Mouse (Mus musculus) CD4-positive, CD25-positive, alpha-beta regulatory T cell, adult 2 months (primary cell): ENCODE results near the gene Zic5.
A peak's percentile ranks its signal among the peaks of the same experiment; 100 is the strongest.

Experiments
- DNase-seq: peaks from one replicate; pipeline ENCODE4 v3.0.0-alpha.2; 2012; ENCODE audit warnings: low read depth, low spot score

The Zic5 gene

DNA sequence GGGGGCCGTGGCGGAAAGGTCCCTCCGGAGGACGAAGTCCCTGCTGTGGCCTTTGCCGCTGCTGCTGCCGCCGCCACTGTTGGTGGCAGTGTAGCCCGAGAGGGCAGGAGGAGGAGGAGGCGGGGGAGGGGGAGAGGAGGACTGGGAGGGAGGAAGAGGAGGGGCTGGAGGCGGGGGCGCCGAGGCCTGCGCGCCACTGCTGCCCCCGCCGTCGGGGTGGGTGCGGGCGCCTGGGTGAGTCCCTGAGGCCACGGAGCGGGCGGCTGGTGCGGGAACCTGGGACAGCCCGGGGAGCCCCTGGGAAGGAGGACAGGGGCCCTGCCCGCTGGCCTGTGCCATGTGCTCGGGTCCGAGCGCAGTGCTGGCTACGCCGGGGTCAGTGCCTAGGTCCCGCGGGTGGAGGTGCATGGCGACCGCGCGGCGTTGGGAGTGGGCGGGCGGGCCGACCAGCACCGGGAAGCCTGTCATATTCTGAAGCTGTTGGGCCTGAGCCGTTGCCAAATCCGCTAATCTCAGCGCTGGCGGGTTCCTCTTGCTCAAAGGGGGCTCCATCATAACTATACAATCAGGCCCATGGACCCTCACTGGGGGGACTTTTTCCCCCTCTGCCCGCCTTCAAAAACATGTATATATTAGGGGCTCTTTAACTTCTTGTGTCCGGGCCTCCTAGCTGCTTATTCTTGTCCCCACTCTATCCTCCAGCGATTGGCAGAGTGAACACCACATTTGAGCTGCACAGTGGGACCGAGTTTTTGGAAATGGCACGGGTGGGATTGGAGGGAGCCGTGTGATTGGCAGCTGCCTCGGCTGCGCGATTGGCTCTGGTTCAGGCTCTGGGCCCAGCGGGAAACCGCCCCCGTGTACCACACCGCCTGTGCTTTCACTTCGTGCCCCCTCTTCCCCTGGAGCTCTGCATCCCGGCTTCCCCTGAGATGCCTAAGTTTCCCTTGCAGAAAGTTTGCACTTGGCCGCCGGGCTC is at the start of gene Zic5:
TSS of gene Zic5 (minus strand) at position 915 of the 979 bp plus-strand sequence.
- peak; percentile 39 for DNase-seq

DNA sequence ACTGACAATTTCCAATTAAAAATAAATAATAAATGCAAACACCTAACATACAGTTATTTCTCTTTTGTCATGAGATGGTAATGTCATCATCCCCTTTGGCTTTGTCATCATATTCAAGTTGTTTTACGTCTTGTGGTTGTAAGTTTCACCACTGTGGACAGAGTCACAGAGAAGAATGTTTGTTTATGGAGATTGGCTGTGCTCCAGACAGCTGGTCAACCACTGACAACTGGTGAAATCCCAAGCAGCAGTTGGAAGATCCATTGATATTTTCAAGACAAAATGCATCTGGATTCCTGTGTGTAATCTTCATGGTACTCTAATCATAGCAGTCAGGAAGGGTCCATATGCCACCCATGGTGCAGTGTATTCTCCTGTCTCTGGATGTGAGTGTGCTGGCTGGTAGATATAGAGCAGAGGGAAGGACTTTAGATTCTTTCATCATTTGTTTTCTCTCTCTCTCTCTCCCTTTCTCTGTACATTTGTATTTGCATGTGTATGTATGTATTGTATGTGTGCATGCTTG is 48.1 kb upstream of the Zic5 start:
- DNase-seq = no peak

DNA sequence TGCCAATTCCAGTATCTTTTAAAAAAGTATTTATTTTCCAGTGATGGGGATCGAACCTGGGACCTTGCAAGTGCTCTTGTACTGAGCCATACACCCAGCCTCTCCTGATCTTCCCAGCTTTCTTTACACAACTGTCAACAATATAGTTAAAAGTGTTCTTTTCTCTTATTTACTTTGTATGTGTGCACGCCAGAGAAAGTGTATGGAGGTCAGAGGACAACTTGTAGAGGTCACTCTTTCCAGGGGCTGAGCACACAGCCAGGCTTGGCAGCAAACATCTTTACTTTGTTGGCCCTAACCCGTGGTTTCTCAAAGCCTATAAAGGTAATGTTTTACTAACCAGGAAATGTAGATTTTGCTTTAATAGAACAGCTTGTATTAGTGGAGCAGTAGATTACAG is 46.0 kb upstream of the Zic5 start:
- DNase-seq = no peak

DNA sequence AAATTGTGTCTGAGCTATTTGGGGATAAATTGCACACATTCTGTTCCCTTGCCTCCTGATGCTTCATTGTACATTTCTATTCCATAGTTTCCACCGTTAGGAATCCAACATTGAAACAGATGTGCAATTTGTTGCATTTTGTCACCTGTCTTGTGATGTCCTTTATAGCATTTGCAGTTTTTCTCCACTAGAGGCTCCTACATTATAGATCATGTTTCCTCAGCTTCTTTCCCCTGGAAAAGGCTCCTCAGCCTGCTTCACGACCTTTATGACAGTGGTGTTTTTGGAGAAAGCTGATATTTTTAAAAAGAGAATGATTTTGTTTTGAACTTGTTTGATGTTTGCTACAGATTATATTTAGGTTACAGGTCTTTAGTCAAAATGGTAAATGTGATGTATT is 43.6 kb upstream of the Zic5 start:
- DNase-seq = peak; percentile 12

DNA sequence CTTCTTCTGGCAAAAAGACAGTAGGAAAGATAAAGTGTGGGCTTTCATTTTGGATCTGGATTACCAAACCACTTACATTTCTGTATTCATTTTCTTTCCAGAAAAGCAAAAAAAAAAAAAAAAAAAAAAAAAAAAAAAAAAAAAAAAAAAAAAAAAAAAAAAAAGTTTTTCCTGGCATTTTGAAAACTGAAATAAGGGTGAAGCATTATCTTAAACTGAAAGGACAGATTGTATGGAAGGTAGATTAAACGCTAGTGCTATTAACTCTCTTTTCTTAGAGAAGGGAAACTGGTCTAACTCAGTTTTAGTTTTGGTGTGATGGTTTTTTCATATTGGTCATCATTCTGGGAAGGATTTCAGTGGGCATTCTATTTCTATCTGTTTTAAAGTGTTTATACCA is 26.5 kb upstream of the Zic5 start:
- no peak for DNase-seq

DNA sequence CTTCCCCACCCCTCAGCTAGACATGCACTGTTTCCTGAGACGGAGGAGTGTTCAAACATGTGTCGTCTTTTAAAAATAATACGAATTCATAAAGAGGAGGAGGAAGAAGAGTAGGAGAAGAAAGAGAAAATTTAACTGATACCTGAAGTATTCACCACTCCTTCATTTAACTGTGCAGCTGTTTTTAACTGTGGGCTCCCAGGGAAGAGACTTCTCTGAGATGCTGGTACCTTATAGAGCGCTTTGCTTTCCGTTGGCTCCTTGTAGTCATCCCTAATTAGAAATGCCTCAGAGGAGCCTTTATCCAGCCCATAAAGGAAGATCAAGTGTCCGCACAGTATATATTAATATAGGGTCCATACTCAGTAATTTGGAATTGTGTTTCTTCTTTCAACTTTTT is 26.0 kb upstream of the Zic5 start:
- DNase-seq = no peak

DNA sequence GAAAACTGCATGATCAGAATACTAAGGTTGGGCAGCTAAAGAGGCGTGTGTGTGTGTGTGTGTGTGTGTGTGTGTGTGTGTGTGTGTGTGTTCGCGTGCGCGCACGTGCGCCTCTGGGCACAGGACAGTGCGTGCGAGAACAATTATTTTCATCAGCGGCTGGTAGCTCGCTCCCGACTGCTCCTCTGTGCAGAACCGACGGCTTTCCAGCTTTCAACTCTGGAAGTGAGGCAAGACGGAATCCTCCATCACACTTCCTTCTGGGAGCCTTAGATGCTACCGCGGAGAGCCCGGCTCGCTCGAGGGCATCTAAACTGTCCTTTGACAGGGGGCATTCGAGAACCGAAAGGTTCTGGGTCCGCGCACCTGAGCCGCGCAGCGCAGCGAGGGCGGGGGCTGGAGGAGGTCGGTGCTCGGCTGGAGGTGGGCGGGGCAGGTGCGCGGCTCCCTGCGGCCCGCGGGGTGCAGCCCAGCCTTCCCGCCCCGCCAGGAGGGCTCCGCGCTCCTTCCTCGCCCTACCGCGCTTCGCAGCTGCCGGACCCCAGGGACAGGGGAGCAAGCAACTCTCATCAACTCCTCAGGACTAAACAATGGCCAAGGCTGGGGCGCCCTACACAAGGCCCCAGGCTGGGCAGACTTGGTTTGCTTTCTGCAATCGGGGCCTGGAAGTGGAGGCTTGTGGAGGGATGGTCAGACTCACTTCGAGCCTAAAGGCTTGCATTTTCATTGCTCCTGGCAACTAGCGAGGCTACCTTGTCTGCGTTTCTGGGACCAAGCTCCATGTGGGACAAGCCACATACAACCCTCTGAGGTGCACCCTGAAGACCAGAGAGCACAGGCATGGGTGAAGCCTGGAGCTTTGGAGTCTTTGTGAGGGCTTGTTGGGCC is 25.2 kb upstream of the Zic5 start, which contains the start of gene Gm10837:
TSS of gene Gm10837 (plus strand) at position 146 of the 888 bp plus-strand sequence.
- peak; percentile 31 for DNase-seq

DNA sequence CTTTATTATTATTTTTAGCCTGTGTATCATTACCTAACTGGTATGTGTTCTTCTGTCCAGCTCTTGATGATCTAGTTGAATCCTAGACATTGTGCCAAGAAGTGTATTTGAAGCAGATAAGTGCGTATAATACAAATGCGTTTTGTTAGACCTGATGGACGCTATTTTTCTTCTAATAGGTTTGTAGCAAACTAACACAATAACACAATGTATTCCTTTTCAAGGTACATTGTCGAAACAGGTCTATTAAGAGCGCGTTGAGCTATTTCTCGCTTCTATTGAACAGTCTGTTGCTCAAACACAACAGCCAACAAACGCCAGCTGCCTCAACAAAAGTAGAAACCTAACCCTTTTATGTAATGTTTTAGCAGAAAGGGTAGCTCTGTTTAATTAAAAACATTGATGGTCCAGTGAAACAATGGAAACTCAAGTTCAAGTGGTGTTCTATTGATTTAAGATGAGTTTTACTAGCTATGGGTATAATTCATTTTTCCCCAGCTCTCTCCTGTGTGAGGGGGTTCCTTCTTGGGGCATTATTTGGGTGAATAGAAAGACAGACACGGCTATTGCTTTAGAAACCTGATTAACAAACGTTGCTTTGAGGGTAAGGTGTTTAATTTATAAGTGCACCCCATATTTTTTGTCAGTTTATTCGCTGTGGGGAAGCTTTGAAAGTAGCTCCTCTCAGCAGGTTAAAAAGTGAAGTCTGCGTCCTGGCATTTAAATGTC is 24.4 kb upstream of the Zic5 start:
- peak; percentile 7 for DNase-seq

DNA sequence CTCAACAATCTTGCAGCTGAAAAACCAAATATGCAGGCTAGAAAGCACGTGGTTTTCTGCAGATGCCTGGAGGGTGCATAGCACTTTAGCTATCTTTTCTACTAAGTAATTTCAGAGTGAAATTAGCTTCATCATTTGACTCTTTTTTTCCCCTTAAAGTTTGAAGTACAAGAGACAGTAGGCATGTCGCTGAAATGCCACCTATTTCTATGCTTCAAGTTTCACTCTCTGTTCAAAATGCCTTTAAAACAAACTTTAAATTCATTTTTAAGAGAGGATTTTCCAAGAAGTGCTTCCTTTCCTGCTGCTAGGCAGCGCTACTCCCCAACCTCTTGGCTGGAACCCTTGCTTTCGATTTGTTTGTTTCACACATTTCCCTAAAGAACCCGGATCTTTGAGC is 23.6 kb upstream of the Zic5 start:
- DNase-seq = peak; percentile 6

DNA sequence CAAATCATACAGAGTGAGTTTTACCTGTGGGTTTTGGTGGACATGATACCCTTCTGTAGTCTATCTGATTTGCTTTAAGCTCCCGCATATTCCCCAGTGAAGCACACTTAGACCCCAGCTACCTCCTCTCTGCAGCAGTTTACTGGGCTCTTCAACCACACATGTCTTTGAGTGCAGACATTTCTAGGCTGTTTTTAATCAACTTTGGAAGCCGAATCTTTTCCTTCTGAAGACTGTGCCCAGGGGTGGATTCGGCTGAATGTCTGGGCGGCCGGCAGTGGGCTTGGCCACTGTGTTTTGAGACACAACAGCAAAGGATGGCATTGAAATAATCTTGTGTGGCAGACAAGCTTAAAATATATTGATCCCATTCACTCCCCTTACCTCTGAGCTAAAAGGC is 21.9 kb upstream of the Zic5 start:
- no peak for DNase-seq

DNA sequence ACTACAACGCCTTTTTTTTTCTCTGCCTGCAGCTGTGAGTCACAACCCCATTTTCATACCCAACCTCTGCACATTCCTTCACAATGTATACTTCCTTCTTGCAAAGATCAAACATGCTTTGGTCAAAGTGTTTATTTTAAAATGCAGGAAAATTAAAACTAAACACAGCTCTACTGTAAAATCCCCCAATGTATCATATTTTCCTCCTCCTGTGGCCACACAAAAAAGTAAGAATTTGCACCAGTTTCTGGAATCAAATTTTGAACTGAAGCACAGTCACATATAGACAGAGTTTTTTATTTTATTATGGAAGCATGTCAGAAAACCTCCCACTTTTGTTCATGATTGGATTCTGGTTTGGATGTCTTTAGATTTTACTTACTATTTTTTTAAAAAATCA is 21.1 kb upstream of the Zic5 start:
- DNase-seq = no peak

DNA sequence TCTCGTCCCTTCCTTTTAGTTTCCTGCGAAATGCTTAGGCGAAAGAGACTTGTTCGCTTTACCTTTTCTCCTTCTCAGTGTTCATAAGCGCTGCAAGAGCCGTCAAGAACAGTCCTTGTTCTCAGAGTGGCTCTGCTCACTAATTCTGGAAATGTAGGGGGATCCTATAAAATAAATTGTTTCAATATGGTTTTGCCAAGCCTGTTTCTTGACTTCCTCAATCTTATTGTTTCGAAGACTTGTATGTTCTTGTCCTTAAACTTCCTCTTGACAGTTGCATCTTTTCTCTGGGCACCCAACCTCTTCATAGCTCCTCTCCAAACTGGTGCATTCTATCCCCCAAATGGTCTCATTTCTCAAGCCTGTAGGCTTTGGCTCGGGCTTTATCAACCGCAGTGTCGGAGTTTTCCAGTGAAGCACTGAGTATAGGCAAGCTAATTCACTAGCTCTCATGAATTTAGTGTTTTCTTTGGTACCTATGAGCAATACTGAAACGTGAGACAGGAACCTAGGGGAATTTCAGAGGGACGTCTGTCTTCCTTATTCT is 20.2 kb upstream of the Zic5 start:
- no peak for DNase-seq

DNA sequence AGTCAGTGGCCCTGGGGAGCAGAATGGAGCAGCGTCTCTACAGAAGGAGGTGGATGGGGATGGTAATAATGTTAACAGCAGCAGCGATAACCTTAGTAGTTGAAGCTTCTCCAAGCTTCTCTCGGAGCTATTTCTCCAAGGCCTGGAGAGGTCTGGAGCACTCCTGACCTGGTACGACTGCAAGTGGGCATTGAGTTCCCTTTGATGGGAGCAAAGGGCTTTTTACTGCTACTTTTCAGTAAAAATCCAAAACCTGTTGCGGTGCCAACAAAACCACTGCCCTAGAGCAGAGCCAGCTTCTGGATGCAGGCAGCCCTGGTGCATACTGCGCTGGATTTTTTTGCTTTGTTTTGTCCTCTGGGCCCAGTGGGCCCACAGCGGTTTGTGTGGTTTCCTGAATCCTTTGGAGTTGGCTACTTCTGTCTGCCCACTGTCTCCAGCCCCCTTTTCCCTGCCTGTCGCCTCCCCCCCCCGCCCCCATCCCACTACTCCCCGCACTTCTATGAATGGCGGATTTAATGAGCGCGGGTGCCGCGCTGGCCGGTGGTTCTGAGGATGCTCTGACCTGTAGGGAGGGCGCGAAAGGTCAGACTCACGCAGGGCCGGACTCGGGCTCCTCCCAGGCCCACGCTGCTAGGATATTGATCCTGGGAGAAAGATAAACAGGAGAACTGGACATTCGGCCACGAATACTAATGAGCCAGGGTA is 19.5 kb upstream of the Zic5 start:
- no peak for DNase-seq

DNA sequence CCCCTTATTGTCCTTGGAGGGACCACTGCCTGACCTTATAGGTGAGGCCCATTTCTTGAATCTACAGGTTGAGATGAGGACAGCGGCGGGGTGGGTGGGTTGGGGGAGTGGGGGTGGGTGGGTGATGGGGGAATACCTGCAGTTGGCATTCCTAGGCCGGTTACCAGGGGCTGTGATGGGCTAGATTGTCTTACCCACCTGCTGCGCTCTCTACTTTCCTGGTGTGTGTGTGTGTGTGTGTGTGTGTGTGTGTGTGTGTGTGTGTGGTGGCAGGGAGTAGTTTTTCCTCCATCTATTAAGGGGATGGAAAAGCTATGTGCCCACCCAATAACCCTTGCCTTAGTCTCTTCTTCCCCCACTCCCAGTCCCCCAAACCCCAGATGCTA is 19.0 kb upstream of the Zic5 start:
- DNase-seq = no peak

DNA sequence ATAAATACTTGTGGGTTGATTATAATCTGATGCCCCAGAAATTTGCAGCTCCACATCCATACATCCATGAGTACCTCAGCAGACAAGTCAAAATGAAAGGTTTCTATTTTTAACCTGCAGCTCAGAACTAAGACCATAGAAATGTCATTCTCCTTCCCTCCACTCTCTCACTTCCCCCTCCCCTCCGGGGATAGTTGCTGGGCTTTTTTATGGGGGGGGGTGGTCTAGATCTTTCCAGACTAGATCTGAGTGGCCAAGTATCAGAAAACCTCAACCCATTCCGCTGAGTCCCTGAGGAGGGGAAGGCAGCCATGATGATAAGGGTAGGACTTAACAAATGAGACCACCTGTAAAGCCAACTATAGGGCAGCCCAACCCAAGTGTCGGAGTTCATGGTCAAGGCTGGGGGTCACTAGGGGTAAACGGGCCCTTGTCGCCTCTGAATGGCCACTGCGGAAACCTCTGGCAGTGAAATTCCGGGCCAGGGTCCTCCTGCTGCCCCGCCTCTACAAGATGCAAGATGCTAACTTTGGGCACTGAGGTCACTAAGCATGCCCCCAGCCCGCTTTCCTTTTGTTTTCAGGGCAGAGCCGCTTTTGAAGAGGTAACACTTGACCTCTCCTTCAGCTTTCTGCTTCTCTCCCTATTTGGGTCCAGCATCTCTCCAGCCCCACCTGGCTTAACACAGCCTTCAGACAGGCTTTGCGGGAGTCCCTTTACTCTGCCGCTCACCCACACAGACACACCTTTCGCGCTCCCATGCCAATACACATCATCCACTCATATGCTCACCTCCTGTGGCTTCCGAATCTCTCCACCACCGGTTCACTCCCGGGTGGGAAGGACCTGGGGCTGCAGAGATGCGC is 18.3 kb upstream of the Zic5 start:
- no peak for DNase-seq

DNA sequence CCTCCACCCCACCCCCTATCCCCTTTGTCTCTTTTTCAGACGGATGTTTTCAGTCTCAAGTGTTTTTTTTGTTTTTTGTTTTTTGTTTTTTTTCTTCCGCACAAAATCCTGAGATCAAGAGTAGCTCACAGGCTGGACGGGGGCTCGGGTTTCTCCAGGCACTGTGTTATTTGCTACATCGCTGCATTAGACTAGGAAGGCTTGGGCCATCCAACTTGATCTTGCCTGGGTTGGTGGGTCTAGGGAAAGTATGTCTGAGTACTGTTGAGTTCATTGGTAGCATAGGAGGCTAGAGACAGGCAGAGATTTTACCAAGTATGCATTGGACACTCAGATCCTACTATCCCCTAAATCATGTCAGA is 17.5 kb upstream of the Zic5 start:
- no peak for DNase-seq

DNA sequence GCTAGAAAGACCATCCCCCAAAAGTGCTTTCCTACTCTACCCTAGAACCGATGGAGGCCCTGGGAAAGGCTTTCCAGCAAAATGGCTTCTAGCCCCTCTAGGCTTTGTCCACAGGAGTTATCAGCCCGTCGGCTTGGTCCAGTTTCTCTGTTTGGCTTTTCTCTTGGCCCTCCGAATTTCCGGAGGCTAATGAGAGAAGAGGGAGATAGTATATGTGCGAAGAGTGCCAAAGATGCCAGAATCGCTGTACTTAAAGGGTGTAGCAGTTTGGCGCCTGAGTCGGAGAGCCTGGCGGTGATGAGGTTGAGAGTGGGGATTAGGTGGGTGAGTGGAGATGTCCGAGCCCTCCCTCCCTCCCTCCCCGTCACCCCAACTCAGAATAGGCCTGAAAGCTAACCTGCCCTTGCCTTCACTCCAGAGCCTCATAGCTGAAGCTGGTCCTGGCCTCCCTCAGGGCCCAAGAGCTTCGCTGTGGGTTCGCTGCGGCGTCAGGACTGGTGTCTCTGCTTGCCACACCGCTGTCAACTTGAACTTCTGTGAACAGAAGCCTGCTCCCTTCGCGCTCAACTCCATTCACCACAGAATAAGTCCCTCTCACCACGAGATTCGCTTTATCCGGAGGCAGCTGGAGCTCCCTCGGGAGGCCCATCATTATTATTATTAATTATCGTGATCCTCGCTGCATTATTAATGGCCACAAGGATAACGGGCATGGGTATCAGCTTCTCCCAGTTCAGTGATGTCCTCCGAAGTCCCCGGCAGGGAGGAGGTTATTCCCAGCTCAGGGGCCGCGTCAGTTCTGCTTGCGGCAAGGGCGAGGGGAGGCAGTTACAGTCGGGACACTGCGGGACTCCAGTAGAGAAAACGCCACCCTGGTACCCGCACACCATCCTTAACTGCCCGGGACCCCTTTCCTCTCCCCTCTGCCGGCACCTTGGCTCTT is 16.9 kb upstream of the Zic5 start:
- peak; percentile 15 for DNase-seq

DNA sequence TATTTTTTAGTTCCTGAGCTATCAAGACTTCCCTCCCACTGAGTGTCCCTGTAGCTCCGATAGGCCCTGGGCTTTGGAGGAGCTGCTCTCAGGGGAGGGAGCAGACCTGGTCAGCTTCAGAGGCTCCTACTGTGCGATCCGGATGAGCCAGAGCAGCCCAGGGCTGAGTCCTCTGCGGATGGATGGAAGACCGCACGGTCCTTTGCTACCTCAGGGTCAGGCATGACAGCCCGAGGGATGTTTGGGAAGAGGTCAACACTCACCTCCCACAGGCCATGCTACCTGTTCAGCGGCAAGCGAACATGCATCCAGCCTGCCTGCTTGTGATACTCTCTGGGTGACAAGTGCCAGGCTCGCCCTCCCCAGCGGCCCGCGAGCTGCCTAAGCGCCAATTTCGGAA is 15.7 kb upstream of the Zic5 start:
- no peak for DNase-seq

DNA sequence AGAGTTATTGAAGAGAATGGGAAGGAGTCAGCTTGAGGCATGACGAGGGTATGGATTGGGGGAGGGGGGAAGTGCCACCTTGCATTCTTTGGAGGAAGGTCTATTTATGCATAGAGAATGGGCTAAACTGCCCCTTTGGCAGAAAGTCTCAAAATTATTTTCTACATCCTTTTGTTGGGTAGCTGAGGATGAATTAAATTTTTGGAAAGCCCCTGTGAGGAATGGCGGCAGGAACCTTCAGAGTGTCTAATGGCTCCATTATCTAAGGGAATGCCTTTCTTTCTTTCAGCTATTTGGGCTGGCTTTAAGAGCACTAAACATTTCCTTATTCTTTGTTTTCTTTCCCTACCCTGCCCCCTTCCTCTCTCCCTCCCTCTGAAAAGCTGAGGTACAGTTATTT is 14.9 kb upstream of the Zic5 start:
- no peak for DNase-seq
